Mouse (Mus musculus): Measurements from ENCODE around the gene Fam172a.

GRCm38 (mm10) chr13:77708514-77709013, 6.7 kb downstream of the Fam172a start:
- no peak for TF ChIP-seq CTCF (IDR thresholded peaks at IDR 0.05; ENCODE audit: low read depth, low read length)
- TF ChIP-seq POLR2A (IDR thresholded peaks at IDR 0.05; ENCODE audit: extremely low read depth, insufficient read depth, low read length) = no peak

All from liver, adult 2 months (tissue).